Mouse (Mus musculus): Measurements from ENCODE around the gene Hrh1.
"Not testable (repeated sequence)": the region's sequence is repeated elsewhere in the genome, so short reads cannot be mapped to it uniquely, and the experiment has no call there.

Hrh1 gene

DNA sequence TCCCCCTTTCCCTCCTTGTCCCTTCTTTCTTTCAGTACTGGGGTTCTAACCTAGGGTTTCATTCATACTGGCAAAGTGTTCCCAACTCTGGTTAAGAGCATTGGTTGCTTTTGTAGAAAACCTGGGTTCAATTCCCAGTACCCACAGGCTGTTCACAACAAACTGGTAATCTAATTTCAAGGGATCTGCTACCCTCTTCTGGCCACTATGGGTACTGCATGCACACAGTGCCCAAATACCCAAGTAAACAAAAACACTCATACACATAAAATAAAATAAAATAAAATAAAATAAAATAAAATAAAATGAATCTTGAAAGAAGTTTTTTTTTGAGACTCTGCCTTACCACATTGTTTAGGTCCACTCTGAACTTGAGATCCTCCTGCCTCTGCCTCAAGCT, 63.8 kb downstream of the Hrh1 start:
- ATAC-seq (ENCODE audit: low TSS enrichment) = no peak

DNA sequence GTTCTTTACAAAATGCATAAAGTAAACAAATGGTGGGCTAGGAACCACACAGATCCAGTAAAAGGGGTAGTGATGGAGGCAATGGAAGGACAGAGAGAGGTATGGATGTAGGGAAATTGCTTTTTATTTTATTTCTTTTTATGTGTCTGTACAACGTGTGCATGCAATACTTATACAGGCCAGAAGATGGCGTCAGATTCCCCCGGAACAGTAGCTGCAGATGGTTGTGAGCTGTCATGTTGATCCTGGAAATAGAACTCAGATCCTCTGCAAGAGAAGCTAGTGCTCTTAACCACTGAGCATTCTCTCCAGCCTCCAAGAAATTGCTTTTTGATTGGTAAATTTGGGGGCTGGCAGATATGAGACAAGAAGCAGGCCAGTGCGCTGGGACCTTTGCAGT, 65.0 kb downstream of the Hrh1 start:
- no peak for ATAC-seq (ENCODE audit: low TSS enrichment)

DNA sequence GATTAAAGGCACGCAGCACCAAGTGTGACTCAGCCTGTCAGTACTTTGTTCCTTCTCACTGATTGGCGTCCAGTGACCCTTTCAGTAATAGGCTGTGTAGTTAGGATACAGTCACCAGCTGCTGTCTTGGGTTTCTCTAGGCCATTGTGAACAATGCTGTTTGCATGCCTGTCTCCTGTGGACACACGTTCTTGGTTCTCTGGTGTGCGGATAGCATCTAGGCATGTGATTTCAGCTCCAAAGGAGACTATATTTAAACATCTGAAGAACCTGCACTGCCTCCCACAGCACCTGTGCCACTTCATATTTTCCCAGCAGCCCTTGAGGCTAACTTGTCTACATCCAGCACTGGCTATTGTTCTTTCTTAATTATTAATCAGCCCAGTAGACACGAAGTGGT, 75.8 kb downstream of the Hrh1 start:
- ATAC-seq (ENCODE audit: low TSS enrichment) = peak; percentile 27; the same call in 1 of the 2 replicates

DNA sequence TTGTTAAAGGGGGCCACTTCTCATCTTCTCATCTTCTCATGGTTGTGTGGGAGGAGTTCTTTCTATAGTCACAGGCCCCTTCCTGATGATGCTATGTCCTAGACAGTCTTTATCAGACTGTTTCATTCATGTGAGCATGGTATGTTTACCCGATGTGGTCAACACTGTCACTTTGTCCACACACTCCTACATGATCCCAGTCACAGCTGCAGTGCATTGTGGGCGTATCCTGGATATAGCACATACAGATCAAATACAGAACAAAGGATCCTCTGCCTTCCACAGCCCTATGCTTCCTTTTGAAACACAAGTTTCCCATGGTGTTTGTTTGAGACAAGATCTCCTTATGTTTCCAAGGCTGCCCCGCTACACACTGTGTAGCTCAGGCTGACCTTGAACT, 76.3 kb downstream of the Hrh1 start:
- peak; percentile 44; the same call in 1 of the 2 replicates for ATAC-seq (ENCODE audit: low TSS enrichment)

DNA sequence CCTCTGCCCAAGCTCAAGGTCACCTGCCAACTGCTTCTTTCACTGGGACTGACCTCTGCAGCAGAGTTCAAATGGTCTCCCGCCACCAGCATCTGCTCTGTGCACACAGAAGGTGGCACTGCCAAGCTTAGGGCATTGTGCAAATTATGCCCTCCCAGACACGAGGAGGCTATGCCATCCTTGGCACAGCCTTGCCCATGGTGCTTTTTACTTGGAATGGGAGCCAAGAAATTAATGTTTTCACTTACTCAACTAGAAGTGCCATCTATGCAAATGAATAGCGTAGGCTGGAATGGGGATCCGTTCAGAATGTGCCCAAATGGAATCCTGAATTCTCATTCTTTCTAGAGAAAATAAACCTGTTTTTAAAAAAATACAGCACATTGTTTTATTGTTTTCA, 77.2 kb downstream of the Hrh1 start:
- ATAC-seq (ENCODE audit: low TSS enrichment) = peak; percentile 62

DNA sequence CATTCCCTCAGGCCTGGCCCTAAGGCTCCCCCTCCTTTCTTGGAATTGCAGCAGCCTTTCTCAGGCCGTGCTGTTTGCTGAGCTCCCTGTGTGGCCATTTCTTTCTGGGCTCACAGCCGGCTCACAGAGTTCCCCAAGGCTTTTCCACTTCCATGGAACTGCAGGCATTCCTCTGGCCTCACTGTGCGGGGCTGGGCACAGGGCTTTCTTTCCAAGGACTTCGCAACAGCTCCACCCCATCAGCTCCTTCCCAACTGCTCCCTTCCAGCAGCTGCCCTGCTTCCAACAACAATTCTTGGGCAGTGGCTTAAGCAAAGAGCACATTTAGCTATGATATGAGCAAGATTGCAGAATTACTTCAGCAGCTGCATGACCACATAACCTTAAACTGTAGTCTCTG, 81.0 kb downstream of the Hrh1 start:
- peak; percentile 43 for ATAC-seq (ENCODE audit: low TSS enrichment)

DNA sequence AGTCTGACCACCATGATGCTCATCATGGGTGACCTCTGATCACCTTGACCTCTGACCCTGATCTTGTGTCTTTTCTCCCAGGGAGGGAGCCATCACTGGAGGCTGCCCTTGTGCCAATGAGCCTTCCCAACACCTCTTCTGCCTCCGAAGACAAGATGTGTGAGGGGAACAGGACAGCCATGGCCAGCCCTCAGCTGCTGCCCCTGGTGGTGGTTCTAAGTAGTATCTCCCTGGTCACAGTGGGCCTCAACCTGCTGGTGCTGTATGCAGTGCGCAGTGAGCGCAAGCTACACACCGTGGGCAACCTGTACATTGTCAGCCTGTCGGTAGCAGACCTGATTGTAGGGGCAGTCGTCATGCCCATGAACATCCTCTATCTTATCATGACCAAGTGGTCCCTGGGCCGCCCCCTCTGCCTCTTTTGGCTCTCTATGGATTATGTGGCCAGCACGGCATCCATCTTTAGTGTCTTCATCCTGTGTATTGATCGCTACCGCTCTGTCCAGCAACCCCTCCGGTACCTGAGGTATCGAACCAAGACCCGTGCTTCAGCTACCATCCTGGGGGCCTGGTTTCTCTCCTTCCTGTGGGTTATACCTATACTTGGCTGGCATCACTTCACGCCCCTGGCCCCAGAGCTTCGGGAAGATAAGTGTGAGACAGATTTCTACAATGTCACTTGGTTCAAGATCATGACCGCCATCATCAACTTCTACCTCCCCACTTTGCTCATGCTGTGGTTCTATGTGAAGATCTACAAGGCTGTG, 82.1 kb downstream of the Hrh1 start:
- ATAC-seq (ENCODE audit: low TSS enrichment) = no peak

DNA sequence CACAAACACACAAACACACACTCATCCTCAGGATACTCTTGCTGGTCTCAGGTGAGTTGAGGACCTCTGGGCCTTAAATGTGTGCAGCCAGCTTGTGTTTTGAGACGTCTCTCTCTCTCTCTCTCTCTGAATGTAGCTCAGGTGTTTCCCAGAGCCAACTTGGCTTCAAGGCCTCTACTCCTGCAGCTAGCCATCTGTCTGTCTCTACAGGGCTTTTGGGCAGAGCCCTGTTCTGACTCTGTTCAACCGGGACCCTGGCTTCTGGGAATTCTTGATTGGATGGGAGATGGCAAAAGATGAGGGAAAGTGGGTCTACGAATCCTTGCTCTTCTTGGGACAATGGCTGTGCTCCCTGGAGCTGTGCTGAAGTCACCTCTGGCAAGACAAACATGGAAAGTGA, 91.6 kb downstream of the Hrh1 start:
- no peak for ATAC-seq (ENCODE audit: low TSS enrichment)

DNA sequence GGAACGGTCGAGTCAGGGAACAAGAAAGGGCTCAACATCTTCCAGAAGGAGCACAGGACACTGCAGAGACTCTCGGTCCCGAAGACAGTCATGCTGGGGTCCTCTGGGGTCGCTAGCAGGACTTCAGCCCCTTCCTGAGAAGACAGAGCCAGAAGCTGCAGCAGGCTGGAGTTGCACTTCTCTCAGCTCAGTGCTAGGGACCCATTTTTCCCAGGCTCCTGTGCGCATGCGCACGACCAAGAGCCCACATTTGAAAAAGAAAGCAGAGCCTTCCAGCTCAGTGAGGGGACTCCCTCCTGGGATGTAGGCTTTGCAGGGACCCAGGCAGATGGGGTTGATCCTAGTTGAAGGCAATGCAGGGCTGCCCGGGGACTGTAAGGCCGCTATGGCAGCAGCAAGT, 94.9 kb downstream of the Hrh1 start:
- not testable (repeated sequence) for ATAC-seq (ENCODE audit: low TSS enrichment)

DNA sequence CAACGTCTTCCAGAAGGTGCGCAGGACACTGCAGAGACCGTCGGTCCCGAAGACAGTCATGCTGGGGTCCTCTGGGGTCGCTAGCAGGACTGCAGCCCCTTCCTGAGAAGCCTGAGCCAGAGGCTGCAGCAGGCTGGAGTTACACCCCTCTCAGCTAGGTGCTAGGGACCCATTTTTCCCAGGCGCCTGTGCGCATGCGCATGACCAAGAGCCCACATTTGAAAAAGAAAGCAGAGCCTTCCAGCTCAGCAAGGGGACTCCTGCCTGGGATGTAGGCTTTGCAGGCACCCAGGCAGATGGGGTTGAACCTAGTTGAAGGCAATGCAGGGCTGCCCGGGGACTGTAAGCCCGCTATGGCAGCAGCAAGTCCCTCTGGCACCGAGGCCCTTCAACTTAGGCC, 97.3 kb downstream of the Hrh1 start:
- not testable (repeated sequence) for ATAC-seq (ENCODE audit: low TSS enrichment)

DNA sequence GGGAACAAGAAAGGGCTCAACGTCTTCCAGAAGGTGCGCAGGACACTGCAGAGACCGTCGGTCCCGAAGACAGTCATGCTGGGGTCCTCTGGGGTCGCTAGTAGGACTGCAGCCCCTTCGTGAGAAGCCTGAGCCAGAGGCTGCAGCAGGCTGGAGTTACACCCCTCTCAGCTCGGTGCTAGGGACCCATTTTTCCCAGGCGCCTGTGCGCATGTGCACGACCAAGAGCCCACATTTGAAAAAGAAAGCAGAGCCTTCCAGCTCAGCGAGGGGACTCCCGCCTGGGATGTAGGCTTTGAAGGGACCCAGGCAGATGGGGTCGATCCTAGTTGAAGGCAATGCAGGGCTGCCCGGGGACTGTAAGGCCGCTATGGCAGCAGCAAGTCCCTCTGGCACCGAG, 116.3 kb downstream of the Hrh1 start:
- not testable (repeated sequence) for ATAC-seq (ENCODE audit: low TSS enrichment)

DNA sequence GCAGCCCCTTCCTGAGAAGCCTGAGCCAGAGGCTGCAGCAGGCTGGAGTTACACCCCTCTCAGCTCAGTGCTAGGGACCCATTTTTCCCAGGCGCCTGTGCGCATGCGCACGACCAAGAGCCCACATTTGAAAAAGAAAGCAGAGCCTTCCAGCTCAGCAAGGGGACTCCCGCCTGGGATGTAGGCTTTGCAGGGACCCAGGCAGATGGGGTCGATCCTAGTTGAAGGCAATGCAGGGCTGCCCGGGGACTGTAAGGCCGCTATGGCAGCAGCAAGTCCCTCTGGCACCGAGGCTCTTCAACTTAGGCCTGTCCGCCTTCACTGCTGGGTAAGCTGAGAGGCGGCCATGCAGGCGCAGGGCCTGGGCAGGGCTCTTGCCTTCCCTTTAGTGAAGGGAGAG, 131.0 kb downstream of the Hrh1 start:
- ATAC-seq (ENCODE audit: low TSS enrichment) = not testable (repeated sequence)
